Mouse (Mus musculus) stomach, embryonic 16.5 days (tissue): ENCODE results near the gene Ccar1. TPM values are rescaled to one million over a fixed set of nuclear protein-coding genes. Genes with fewer than 3 reads are reported as not detected.

Source experiments
- polyA plus RNA-seq: library from polyadenylated mRNA; unstranded; fragments of >200 nt; fragmentation: Nextera tagmentation; extraction: Ambion mirVana; gene quantifications from 2 replicates; pipeline ENCODE4 v1.2.1, GENCODE M21; 2015

Ccar1 gene
- polyA plus RNA-seq, 1 experiment from 2014 or later = 103 TPM

Other genes with a start within 250 kb of the Ccar1 start
- 23.9 and 24.7 TPM in 2 replicates for gene Kif1bp, start 213.8 kb downstream of the Ccar1 start, polyA plus RNA-seq
- 20.0 and 21.1 TPM in 2 replicates for gene Ddx21, start 190.0 kb downstream of the Ccar1 start, polyA plus RNA-seq
- gene Ddx50, start 141.1 kb downstream of the Ccar1 start, polyA plus RNA-seq = 118 and 127 TPM in 2 replicates
- gene Stox1, start 66.2 kb downstream of the Ccar1 start, polyA plus RNA-seq = 0.72 and 0.84 TPM in 2 replicates
- 15.3 and 20.5 TPM in 2 replicates for gene Tet1, start 116.7 kb upstream of the Ccar1 start, polyA plus RNA-seq
- 13.4 and 13.9 TPM in 2 replicates for gene Slc25a16, start 128.3 kb upstream of the Ccar1 start, polyA plus RNA-seq
- 13.1 and 15.1 TPM in 2 replicates for gene Dna2, start 154.7 kb upstream of the Ccar1 start, polyA plus RNA-seq
- gene Rufy2, start 187.9 kb upstream of the Ccar1 start, polyA plus RNA-seq = 21.9 TPM in 2 replicates
- 84.1 and 86.5 TPM in 2 replicates for gene Hnrnph3, start 231.9 kb upstream of the Ccar1 start, polyA plus RNA-seq
- gene Pbld2, start 232.0 kb upstream of the Ccar1 start, polyA plus RNA-seq = 5.2 and 5.9 TPM in 2 replicates